Mouse (Mus musculus): ENCODE results near the gene Castor2.

GRCm38 (mm10) chr5:134141236-134141635 is 41.7 kb downstream of the Castor2 start:
- TF ChIP-seq CTCF (IDR thresholded peaks at IDR 0.05 in 2 of 3, conservative IDR thresholded peaks at IDR 0.05 in 1 of 3; ENCODE audit: control insufficient read depth in 1 of 3, insufficient read depth in 1 of 3, low read depth in 2 of 3, low read length in 3 of 3, poor library complexity in 1 of 3, severe bottlenecking in 1 of 3) (no peak), TAL1 (IDR thresholded peaks at IDR 0.05; ENCODE audit: low read length) (no peak), MAFK (IDR thresholded peaks at IDR 0.05; ENCODE audit: borderline replicate concordance, low read depth, low read length) (no peak), HCFC1 (IDR thresholded peaks at IDR 0.05; ENCODE audit: low read depth, low read length) (no peak), ZKSCAN1 (IDR thresholded peaks at IDR 0.05; ENCODE audit: low read depth, low read length) (no peak), RAD21 (IDR thresholded peaks at IDR 0.05; ENCODE audit: low read depth, low read length) (no peak), ZC3H11A (IDR thresholded peaks at IDR 0.05; ENCODE audit: low read depth, low read length) (no peak), CHD1 (IDR thresholded peaks at IDR 0.05; ENCODE audit: low read depth, low read length) (no peak), RCOR1 (IDR thresholded peaks at IDR 0.05; ENCODE audit: low read depth, low read length) (no peak), BHLHE40 (IDR thresholded peaks at IDR 0.05; ENCODE audit: borderline replicate concordance, low read depth, low read length) (no peak), MAX (IDR thresholded peaks at IDR 0.05; ENCODE audit: low read length) (no peak), MAZ (IDR thresholded peaks at IDR 0.05; ENCODE audit: low read depth, low read length) (no peak), MYC (IDR thresholded peaks at IDR 0.05; ENCODE audit: low read depth, low read length) (no peak), EP300 (IDR thresholded peaks at IDR 0.05; ENCODE audit: low read depth in 1 of 2, low read length in 2 of 2) (no peak)
